Mouse (Mus musculus) Muller cell, postnatal 12 days (primary cell): ENCODE results near the gene H2-T24.

Experiments used
- DNase-seq: peaks from one replicate; pipeline ENCODE4 v3.0.0-alpha.2; 2015; ENCODE audit errors: inconsistent ontology term

Gene H2-T24

GRCm38 (mm10) chr17:35981776-35982175 lies 38.6 kb downstream of the H2-T24 start:
- no peak for DNase-seq

GRCm38 (mm10) chr17:35980363-35980754 lies 40.0 kb downstream of the H2-T24 start:
- DNase-seq, result peak; percentile 63

- peak; percentile 96 for DNase-seq
Measured at GRCm38 (mm10) chr17:35979401-35980362, 40.7 kb downstream of the H2-T24 start, which contains the start of the genes Gnl1 and Prr3. TSS of gene Gnl1 (plus strand) at chr17:35979851. TSS of gene Prr3 (minus strand) at chr17:35980236.

GRCm38 (mm10) chr17:35978811-35979400 lies 41.5 kb downstream of the H2-T24 start:
- DNase-seq, result no peak

GRCm38 (mm10) chr17:35972131-35972530 lies 48.2 kb downstream of the H2-T24 start:
- DNase-seq, result no peak

GRCm38 (mm10) chr17:35969418-35970389 lies 50.7 kb downstream of the H2-T24 start, which contains the start of gene Abcf1:
TSS of gene Abcf1 (minus strand) at chr17:35969761.
- DNase-seq, result peak; percentile 98

- no peak for DNase-seq
Measured at GRCm38 (mm10) chr17:35967621-35968020, 52.7 kb downstream of the H2-T24 start.

- no peak for DNase-seq
Measured at GRCm38 (mm10) chr17:35963279-35963678, 57.1 kb downstream of the H2-T24 start.

GRCm38 (mm10) chr17:35958533-35959223 lies 61.7 kb downstream of the H2-T24 start:
- no peak for DNase-seq
